Mouse (Mus musculus): Measurements from ENCODE around the gene Ppm1n. TPM values are rescaled to one million over a fixed set of nuclear protein-coding genes. Genes with fewer than 3 reads are reported as not detected.

The Ppm1n gene
- polyA plus RNA-seq, 1 experiment from 2014 or later: 0.18 TPM

DNA sequence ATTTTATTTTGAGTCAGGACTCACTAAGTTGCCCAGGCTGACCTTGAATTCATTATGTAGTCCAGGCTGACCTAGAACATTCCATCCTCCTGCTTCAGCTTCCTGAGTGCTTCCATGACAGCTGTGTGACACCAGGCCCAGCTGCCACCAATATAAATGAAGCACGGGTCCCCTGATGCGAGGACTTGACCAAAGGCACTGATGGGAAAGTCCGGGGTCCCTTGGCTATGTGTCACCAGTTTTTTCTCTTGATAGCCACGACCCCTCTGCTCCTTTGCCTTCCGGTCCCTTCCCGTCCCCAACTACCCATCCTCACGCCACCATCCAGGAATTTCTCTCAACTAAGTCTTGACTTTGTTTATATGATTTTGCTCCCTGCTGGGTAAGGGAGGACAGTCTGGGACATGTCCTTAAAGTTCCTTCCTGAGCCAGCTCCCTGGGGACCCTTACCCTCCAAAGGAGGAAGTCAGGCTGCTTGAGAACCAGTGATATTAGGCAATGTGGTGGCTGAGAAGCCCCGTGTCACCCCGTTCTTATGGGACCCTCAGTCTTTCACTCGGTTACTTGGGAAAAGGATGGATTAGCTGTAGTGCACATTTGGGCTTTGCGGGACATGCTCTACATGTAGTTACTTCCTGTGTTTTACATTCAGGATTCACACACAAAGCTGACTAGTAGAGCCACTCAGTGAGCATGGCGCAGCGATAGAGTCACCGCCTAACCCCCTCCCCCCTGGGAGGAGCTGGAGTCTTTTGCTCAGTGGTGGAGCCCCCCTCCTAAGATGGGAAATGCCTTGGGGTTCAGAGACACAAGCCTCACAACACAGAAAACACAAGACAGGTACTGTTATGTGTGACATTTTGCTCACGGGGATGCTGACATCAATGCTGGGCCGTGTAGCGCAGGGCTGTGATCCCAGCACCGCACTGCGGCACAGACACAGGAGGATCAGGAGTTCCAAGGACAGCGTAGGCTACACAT, 52.8 kb downstream of the Ppm1n start:
- Histone ChIP-seq H3K9ac (ENCODE audit: low read length) (peak overlapping the region; percentile 60), H3K36me3 (ENCODE audit: control insufficient read depth, insufficient read depth, low read length) (no peaks in the 10 kb centered on the region), H3K27me3 (ENCODE audit: control insufficient read depth, insufficient read depth, low read length) (no peaks in the 10 kb centered on the region), H3K4me2 (peak overlapping the region; percentile 78), H3K4me1 (ENCODE audit: control insufficient read depth, insufficient read depth, low read length) (peaks cover 15% of the 10 kb centered on the region), H3K27ac (ENCODE audit: low read depth, low read length) (peak overlapping the region; percentile 45), H3K4me3 (ENCODE audit: low read depth, low read length) (peak overlapping the region; percentile 60), H3K9me3 (ENCODE audit: control insufficient read depth, low read length) (no peaks in the 10 kb centered on the region)
- WGBS: 21% methylated on average over 20 of the region's 20 CpGs
- peak; percentile 40 for ATAC-seq (ENCODE audit: low FRiP score)
- DNase-seq (ENCODE audit: low spot score, missing footprints): peak; percentile 91

Other genes starting within 250 kb of the Ppm1n start
- gene Rsph6a, start 225.4 kb downstream of the Ppm1n start, polyA plus RNA-seq (2014; fragmentation: Nextera tagmentation; extraction: Ambion mirVana): not detected in 2 replicates
- 15.2 and 16.9 TPM in 2 replicates for gene Dmwd, start 203.8 kb downstream of the Ppm1n start, polyA plus RNA-seq (2014; fragmentation: Nextera tagmentation; extraction: Ambion mirVana)
- gene Dmpk, start 196.2 kb downstream of the Ppm1n start, polyA plus RNA-seq (2014; fragmentation: Nextera tagmentation; extraction: Ambion mirVana): 7.0 and 7.3 TPM in 2 replicates
- gene Six5, start 185.5 kb downstream of the Ppm1n start, polyA plus RNA-seq (2014; fragmentation: Nextera tagmentation; extraction: Ambion mirVana): 7.0 and 8.8 TPM in 2 replicates
- 0.46 and 0.58 TPM in 2 replicates for gene Gm4969, start 161.7 kb downstream of the Ppm1n start, polyA plus RNA-seq (2014; fragmentation: Nextera tagmentation; extraction: Ambion mirVana)
- gene Fbxo46, start 160.2 kb downstream of the Ppm1n start, polyA plus RNA-seq (2014; fragmentation: Nextera tagmentation; extraction: Ambion mirVana): 9.4 and 9.5 TPM in 2 replicates
- gene Qpctl, start 130.8 kb downstream of the Ppm1n start, polyA plus RNA-seq (2014; fragmentation: Nextera tagmentation; extraction: Ambion mirVana): 10.7 and 11.4 TPM in 2 replicates
- 156 and 160 TPM in 2 replicates for gene Snrpd2, start 130.3 kb downstream of the Ppm1n start, polyA plus RNA-seq (2014; fragmentation: Nextera tagmentation; extraction: Ambion mirVana)
- gene Gipr, start 113.9 kb downstream of the Ppm1n start, polyA plus RNA-seq (2014; fragmentation: Nextera tagmentation; extraction: Ambion mirVana): 0.58 and 0.75 TPM in 2 replicates
- 1.5 and 1.9 TPM in 2 replicates for gene Eml2, start 103.6 kb downstream of the Ppm1n start, polyA plus RNA-seq (2014; fragmentation: Nextera tagmentation; extraction: Ambion mirVana)
- gene Gpr4, start 67.5 kb downstream of the Ppm1n start, polyA plus RNA-seq (2014; fragmentation: Nextera tagmentation; extraction: Ambion mirVana): 1.5 and 1.7 TPM in 2 replicates
- gene Opa3, start 51.7 kb downstream of the Ppm1n start, polyA plus RNA-seq (2014; fragmentation: Nextera tagmentation; extraction: Ambion mirVana): 42.4 and 44.0 TPM in 2 replicates
- 46.0 and 46.9 TPM in 2 replicates for gene Vasp, start 8.2 kb downstream of the Ppm1n start, polyA plus RNA-seq (2014; fragmentation: Nextera tagmentation; extraction: Ambion mirVana)
- gene Rtn2, start 2.6 kb upstream of the Ppm1n start, polyA plus RNA-seq (2014; fragmentation: Nextera tagmentation; extraction: Ambion mirVana): 48.5 and 53.2 TPM in 2 replicates
- 0.04 TPM in 1 of 2 replicates, not detected in the other for gene Fosb, start 30.0 kb upstream of the Ppm1n start, polyA plus RNA-seq (2014; fragmentation: Nextera tagmentation; extraction: Ambion mirVana)
- gene Ercc1, start 64.7 kb upstream of the Ppm1n start, polyA plus RNA-seq (2014; fragmentation: Nextera tagmentation; extraction: Ambion mirVana): 111 and 118 TPM in 2 replicates
- 15.1 and 15.4 TPM in 2 replicates for gene Cd3eap, start 79.4 kb upstream of the Ppm1n start, polyA plus RNA-seq (2014; fragmentation: Nextera tagmentation; extraction: Ambion mirVana)
- 3.0 and 3.2 TPM in 2 replicates for gene Ppp1r13l, start 79.7 kb upstream of the Ppm1n start, polyA plus RNA-seq (2014; fragmentation: Nextera tagmentation; extraction: Ambion mirVana)
- 10.3 and 10.9 TPM in 2 replicates for gene Ercc2, start 101.9 kb upstream of the Ppm1n start, polyA plus RNA-seq (2014; fragmentation: Nextera tagmentation; extraction: Ambion mirVana)
- 0.37 and 1.4 TPM in 2 replicates for gene Klc3, start 124.0 kb upstream of the Ppm1n start, polyA plus RNA-seq (2014; fragmentation: Nextera tagmentation; extraction: Ambion mirVana)
- not detected in 2 replicates for gene Ckm, start 124.7 kb upstream of the Ppm1n start, polyA plus RNA-seq (2014; fragmentation: Nextera tagmentation; extraction: Ambion mirVana)
- 8.9 and 10.7 TPM in 2 replicates for gene Mark4, start 178.8 kb upstream of the Ppm1n start, polyA plus RNA-seq (2014; fragmentation: Nextera tagmentation; extraction: Ambion mirVana)
- gene Exoc3l2, start 183.3 kb upstream of the Ppm1n start, polyA plus RNA-seq (2014; fragmentation: Nextera tagmentation; extraction: Ambion mirVana): 0.77 and 1.1 TPM in 2 replicates
- gene Bloc1s3, start 228.3 kb upstream of the Ppm1n start, polyA plus RNA-seq (2014; fragmentation: Nextera tagmentation; extraction: Ambion mirVana): 2.6 TPM in 2 replicates
- 41.5 and 51.6 TPM in 2 replicates for gene Trappc6a, start 228.3 kb upstream of the Ppm1n start, polyA plus RNA-seq (2014; fragmentation: Nextera tagmentation; extraction: Ambion mirVana)
- gene Nkpd1, start 237.8 kb upstream of the Ppm1n start, polyA plus RNA-seq (2014; fragmentation: Nextera tagmentation; extraction: Ambion mirVana): not detected in 2 replicates

Data from midbrain, embryonic 11.5 days (tissue).